Mouse (Mus musculus): ENCODE measurements around the gene Ifit3b. TPM values are rescaled to one million over a fixed set of nuclear protein-coding genes. Genes with fewer than 3 reads are reported as not detected.

Gene Ifit3b
- total RNA-seq, 2 experiments from 2014 or later: 1.9 to 2.0 TPM

DNA sequence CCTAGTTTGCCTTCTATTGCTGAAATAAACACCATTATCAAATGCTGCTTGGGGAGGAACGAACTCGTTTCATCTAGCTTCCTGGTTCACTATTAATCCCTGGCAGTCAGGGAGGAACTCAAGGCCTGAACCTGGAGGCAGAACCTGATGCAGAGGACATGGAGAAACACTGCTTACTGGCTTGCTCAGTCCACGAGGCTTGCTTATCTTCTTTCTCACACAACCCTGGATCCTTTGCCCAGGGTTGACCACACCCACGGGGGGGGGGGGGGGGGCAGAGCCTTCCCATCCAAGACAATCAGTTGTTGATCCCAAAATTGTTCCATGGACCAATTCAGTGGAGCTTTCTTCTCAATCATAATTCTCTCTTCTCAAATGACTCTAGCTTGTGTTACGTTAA lies 55.0 kb downstream of the Ifit3b start:
- intact Hi-C loops (cut with DNase I): loop anchor here (5.0 to 10.0 kb wide), 3 partner anchors 262 to 418 kb away; partner anchors contain the start of gene Kif20b
- no peak for DNase-seq (ENCODE audit: low spot score in 2 of 2)

Other genes starting within 250 kb of the Ifit3b start
- gene Ch25h, start 132.8 kb upstream of the Ifit3b start, total RNA-seq (2021): under 1 TPM; 0.23 to 0.50 TPM
- gene Lipa, start 80.5 kb upstream of the Ifit3b start, total RNA-seq (2021): 10 to 100 TPM; 17.5 to 19.7 TPM
- gene Ifit2, start 57.3 kb upstream of the Ifit3b start, total RNA-seq (2021): 1 to 10 TPM; 5.6 to 7.2 TPM
- 1 to 10 TPM; 3.7 to 4.5 TPM for gene Ifit3, start 24.4 kb upstream of the Ifit3b start, total RNA-seq (2021)
- 1 to 10 TPM; 1.8 to 2.2 TPM for gene Ifit1bl1, start 6.0 kb upstream of the Ifit3b start, total RNA-seq (2021)
- under 1 TPM; 0.46 to 0.60 TPM for gene Ifit1bl2, start 32.8 kb downstream of the Ifit3b start, total RNA-seq (2021)
- gene Ifit1, start 32.9 kb downstream of the Ifit3b start, total RNA-seq (2021): under 1 TPM; 0.69 to 0.73 TPM
- 1 to 10 TPM; 3.0 to 3.8 TPM for gene Slc16a12, start 139.3 kb downstream of the Ifit3b start, total RNA-seq (2021)

Data from left cerebral cortex, postnatal 25 days (tissue).